Mouse (Mus musculus) forelimb bud, embryonic 11.5 days (tissue): Measurements from ENCODE around the gene Evx1.
"Not testable (repeated sequence)": the region's sequence is repeated elsewhere in the genome, so short reads cannot be mapped to it uniquely, and the experiment has no call there.

Experiments
- DNase-seq: peaks from one replicate; pipeline ENCODE4 v3.0.0-alpha.2; 2012; ENCODE audit warnings: low read depth, low spot score

Gene Evx1

GRCm38 (mm10) chr6:52321826-52322315 is 8.6 kb downstream of the Evx1 start:
- DNase-seq: no peak

DNA sequence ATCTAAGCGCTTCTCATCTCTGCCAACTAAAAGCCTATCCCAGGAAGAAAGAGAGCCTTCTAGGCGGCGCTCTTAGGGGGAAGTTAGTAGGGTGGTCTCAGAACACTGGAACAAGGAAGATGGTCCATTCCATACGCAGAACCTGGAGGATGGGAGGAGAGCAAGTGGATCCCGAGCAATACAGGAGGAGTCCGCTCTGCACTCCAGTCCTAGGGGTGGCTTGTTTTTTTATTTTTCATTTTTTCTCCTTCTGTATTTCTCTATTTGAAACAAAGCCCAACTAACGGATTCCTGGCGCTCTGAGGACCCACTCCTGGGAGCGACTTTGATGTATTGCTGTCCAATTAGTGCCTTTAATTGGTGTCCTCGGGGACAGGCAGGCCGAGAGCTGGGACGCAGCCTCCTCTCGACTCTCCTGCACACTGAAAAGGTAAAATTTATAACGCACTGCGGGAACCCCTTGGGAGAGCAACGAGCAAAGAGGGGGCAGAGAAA is 9.5 kb downstream of the Evx1 start:
- DNase-seq: no peak

DNA sequence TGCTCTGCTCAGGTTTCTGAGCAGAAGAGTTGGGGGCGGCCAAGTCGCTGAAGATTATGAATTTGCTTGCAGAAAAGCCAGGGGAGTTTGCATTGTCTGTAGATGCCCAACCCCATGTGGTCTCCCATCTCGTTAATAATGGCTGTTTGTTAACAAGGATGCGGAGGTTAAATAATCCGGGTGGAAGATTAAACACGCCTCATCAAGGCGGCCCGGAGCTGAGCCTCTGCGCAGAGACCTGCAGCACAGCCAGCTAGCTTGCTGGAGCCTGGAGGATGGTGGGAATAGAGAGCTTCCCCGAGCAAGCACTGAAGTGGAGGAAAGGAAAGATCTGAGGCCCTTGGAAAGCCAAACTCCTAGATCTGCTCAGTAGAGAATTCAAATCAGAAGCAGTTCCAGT is 10.0 kb downstream of the Evx1 start:
- no peak for DNase-seq

- no peak for DNase-seq
Observed at GRCm38 (mm10) chr6:52324061-52324460, 10.8 kb downstream of the Evx1 start.

DNA sequence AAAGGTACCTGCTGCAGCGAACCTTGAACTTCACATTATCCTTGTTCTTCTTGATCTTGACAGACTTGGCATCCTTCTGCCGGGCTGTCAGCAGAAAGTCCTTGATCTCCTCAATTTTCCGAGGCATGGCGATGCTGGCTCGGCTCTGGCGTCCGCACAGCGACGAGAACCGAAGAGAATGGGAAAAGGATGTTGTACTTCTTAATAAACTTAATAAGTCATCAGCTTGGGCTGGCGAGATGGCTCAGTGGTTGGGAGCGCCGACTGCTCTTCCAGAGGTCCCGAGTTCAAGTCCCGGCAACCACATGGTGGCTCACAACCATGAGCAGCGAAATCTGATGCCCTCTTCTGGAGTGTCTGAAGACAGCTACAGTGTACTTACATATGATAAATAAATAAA is 33.5 kb downstream of the Evx1 start:
- not testable (repeated sequence) for DNase-seq

DNA sequence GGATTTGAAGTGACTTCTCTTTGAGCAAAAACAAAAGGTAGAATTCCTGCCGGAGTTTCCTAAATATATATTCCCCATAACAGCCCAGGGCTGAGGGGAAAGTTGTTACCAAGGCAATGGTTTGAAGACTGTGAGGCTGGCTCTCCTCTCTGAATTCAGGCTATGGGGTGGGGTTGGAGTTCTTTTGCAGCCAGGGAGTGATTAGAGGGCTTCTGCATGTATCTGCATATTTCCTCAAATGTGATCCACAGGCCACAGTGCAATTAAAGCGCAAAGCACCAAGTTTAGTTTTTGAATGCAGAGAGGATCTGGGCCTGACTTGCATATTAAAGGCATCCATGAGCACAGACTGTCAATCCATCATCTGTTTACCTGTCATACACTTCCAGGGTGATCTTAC is 52.7 kb downstream of the Evx1 start:
- no peak for DNase-seq

GRCm38 (mm10) chr6:52366533-52366932 is 53.2 kb downstream of the Evx1 start:
- no peak for DNase-seq

DNA sequence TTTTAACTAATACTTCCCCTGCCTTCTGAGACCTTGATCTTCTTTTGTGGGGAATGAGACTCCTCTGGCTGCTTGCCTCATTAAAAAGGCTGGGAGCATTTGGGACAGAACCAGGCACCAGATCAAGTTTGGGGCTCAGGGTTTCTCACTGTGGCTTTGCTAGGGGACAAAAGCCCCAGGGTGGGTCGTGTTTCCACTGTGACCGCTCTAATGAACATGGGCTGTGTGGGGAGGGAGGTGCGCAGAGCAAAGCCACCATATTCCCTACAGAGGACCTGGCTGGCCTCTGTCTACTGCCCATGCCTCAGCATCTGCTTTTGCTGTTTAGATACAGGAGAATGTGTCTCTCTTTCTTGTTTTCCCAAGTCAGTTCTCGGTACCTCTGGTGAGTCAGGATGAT is 53.8 kb downstream of the Evx1 start:
- no peak for DNase-seq
